Mouse (Mus musculus): ENCODE results near the gene Pex1.
"Not testable (repeated sequence)": the region's sequence is repeated elsewhere in the genome, so short reads cannot be mapped to it uniquely, and the experiment has no call there.

The Pex1 gene

DNA sequence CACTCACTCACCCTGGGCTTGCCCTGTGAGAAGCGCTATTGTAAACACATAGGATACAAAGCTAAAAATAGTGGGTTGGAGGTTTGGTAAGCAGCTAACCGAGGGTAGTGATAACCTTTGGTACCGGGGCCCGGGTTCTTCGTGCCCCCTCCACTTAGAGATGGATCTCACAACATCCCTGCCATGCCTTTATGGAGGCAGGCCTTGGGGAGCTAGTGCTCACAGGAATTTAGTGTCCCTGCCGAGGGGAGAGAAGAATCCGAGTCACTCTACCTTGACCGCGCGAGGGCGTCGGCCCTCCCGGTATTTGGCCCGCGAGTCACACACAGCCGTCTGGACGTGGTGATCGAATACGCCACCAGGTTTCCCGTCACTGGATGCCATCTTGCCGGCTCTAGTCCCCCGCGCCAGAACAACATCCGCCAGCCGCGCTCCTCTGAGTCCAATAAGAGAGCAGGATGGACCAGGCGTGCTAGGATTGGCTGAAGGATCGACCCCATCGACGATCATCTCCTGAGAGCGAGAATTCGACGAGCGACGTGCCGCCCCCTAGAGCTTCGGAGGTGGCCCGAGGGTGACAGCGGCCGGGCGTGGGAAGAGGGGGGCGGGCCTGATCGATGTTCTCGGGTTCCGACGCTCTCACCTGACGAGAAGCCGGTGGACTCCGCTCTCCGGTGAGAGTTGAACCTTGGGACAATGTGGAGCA, at the start of gene Pex1:
Pex1 (plus strand) TSS at position 374 of the 706 bp plus-strand sequence.
- DNase-seq (ENCODE audit: low read depth, low spot score), result peak; percentile 97

DNA sequence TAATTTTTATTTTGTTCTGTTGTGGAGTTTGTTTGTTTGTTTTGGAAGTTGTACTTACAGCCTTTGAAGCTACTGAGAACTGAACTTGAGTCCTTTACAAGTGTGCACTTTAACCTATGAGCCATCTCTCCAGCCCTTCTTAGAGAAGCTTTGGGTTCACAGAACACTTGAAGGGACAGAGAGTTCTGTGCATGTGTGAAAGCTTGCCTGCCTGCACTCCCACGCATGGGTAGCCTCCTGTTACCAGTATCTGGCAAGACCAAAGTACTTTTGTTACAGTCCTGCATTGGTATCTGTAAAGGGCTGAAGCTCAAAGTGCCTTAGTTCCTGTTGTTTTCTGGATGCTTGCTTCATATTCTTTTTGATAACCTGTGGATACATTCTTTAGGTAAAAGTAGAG, 49.6 kb upstream of the Pex1 start:
- no peak for DNase-seq (ENCODE audit: low read depth, low spot score)

- no peak for DNase-seq (ENCODE audit: low read depth, low spot score)
These were observed 44.4 kb upstream of the Pex1 start for GRCm38 (mm10) chr5:3551481-3551880.

DNA sequence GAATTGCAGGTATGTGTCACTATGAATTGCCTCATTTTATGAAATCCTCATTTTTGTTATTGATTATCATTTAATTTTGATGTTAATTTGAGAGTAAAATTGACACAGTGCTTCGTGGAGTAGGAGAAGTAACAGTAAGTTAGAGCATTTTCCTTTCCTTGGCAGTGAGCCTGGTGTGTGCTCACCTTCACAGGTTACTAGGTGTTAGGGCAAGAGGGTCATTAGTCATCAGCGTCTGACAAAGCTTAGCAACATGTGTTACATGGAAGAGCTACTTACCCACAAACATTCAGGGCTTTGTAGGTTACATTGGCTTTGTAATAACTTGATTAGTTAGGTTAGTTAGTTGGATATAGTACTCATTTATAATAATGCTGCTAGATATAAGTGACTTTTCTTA, 41.7 kb upstream of the Pex1 start:
- no peak for DNase-seq (ENCODE audit: low read depth, low spot score)

DNA sequence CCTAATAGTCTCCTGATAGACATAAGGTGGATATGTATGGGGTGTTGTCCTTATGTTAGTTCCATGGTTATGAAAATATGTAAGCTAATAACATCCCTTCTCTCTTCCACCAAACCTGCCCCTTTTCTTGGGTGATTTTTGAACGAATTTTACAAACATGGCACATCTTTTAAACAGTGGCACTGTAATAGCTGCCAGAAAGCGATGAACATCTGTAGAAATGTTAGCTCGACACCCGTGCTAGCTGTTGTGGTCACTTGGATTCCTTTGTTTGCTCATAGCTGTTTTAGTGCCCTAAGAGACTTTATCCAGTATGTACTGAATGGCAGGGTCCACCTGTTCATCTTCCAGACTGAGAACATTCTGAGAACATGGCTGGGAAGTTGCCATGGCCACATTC, 24.6 kb upstream of the Pex1 start, which contains the start of gene 1700109H08Rik:
1700109H08Rik (plus strand) TSS at position 301 of the 400 bp plus-strand sequence.
- no peak for DNase-seq (ENCODE audit: low read depth, low spot score)

DNA sequence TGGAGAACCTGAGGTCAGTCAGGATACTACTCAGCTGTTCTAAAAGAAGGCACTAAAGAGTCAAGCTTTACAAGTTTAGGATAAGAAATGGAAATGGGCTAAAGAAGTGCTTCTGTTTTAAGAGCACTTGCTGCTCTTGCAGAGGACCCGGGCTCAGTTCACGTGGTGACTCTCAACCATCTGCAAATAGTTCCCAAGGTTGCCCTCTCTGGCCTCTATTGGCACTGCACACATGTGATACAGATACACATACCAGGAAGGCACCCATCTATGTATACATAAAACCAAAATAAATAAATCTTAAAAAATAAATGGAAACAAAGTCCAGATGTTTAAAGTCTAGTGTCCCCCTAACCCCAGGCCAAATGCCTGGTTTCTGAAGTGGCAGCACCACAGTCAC, 21.0 kb upstream of the Pex1 start:
- DNase-seq (ENCODE audit: low read depth, low spot score), result peak; percentile 46

DNA sequence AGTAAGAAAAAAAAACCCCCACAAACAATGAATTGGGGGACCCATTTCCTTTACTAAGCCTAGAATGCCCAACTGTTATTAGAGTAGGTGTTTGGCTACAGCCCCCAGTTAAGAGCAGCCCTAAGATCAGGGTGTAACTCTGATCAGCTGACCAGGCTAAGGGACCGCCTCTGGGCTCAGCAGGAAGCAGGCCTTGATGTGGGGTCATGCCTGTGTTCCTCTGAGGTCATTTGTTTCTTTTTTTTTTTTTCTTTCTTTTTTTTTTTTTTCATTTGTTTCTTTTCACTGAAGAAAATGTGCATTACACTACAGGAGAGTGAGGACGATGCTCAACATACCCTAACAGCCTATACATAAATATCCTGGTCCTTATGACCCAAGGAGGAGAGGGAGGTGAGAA, 17.9 kb upstream of the Pex1 start:
- DNase-seq (ENCODE audit: low read depth, low spot score), result peak; percentile 54

GRCm38 (mm10) chr5:3579066-3579465, 16.8 kb upstream of the Pex1 start:
- DNase-seq (ENCODE audit: low read depth, low spot score), result peak; percentile 57

- peak; percentile 90 for DNase-seq (ENCODE audit: low read depth, low spot score)
These were observed 517 bp downstream of the Pex1 start, which contains the start of gene Rbm48 for GRCm38 (mm10) chr5:3596399-3596766. TSS of gene Rbm48 (minus strand) at chr5:3596585.

- no peak for DNase-seq (ENCODE audit: low read depth, low spot score)
These were observed 1.3 kb downstream of the Pex1 start for GRCm38 (mm10) chr5:3597171-3597570.

DNA sequence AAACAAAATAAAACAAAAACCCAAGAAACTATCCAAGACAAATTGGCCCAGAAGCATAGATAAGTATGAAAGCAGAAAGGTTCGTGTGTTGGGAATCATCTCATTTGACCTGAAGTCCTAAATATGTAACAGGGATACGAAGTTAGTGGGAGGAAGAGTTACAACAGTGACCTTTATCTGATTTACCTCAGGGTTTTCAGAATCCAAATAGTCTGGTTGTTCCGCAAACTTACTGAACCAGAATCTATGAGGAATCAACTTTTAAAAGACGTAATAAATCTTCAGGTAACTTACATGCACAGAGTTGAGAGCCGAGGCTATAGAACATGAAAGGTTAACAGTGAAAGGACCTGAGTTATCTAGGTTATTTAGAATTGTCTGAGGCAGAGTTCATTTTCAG, 2.9 kb downstream of the Pex1 start:
- DNase-seq (ENCODE audit: low read depth, low spot score), result no peak

- DNase-seq (ENCODE audit: low read depth, low spot score), result no peak
These were observed 4.4 kb downstream of the Pex1 start for GRCm38 (mm10) chr5:3600298-3600697.

- no peak for DNase-seq (ENCODE audit: low read depth, low spot score)
These were observed 4.9 kb downstream of the Pex1 start for GRCm38 (mm10) chr5:3600790-3601189.

GRCm38 (mm10) chr5:3607114-3607513, 11.2 kb downstream of the Pex1 start:
- DNase-seq (ENCODE audit: low read depth, low spot score), result no peak

- no peak for DNase-seq (ENCODE audit: low read depth, low spot score)
These were observed 13.4 kb downstream of the Pex1 start for GRCm38 (mm10) chr5:3609241-3609640.

GRCm38 (mm10) chr5:3611835-3612234, 16.0 kb downstream of the Pex1 start:
- DNase-seq (ENCODE audit: low read depth, low spot score), result not testable (repeated sequence)

- DNase-seq (ENCODE audit: low read depth, low spot score), result no peak
These were observed 24.6 kb downstream of the Pex1 start for GRCm38 (mm10) chr5:3620486-3620885.

GRCm38 (mm10) chr5:3630055-3630454, 34.2 kb downstream of the Pex1 start:
- DNase-seq (ENCODE audit: low read depth, low spot score), result no peak

GRCm38 (mm10) chr5:3631512-3632271, 35.8 kb downstream of the Pex1 start:
- DNase-seq (ENCODE audit: low read depth, low spot score), result no peak

GRCm38 (mm10) chr5:3632285-3632684, 36.4 kb downstream of the Pex1 start:
- no peak for DNase-seq (ENCODE audit: low read depth, low spot score)

- no peak for DNase-seq (ENCODE audit: low read depth, low spot score)
These were observed 37.4 kb downstream of the Pex1 start for GRCm38 (mm10) chr5:3633315-3633714.

- no peak for DNase-seq (ENCODE audit: low read depth, low spot score)
These were observed 38.1 kb downstream of the Pex1 start for GRCm38 (mm10) chr5:3633951-3634350.

- DNase-seq (ENCODE audit: low read depth, low spot score), result no peak
These were observed 39.4 kb downstream of the Pex1 start for GRCm38 (mm10) chr5:3635286-3635685.
